Mouse (Mus musculus) limb, embryonic 14.5 days (tissue): ENCODE results near the gene Camta2. TPM values are rescaled to one million over a fixed set of nuclear protein-coding genes. Genes with fewer than 3 reads are reported as not detected.

Source experiments
- ATAC-seq: fragments of 200-750 bp; cut with Nextera tagmentation; 2 replicates; pipeline ENCODE4 v1.8.0; 2017; ENCODE audit warnings: low read depth, moderate number of reproducible peaks, moderate TSS enrichment; ENCODE audit not compliant: low FRiP score
- DNase-seq: peaks from one replicate; pipeline ENCODE4 v3.0.0-alpha.2; 2015; ENCODE audit warnings: low spot score
- H3K27ac ChIP-seq: fragments of 300-500 bp; sonication (generic); replicated peaks from 2 replicates; pipeline ENCODE4 v1.5.1; 2014; ENCODE audit warnings: low read depth, mild to moderate bottlenecking, low read length, moderate library complexity, mixed read lengths
- H3K27me3 ChIP-seq: fragments of 300-500 bp; sonication (generic); 2 replicates; pipeline ENCODE4 v1.6.1; 2014; ENCODE audit warnings: low read length, mixed read lengths; ENCODE audit not compliant: control insufficient read depth, insufficient read depth
- H3K36me3 ChIP-seq: fragments of 300-500 bp; sonication (generic); 2 replicates; pipeline ENCODE4 v1.6.1; 2014; ENCODE audit warnings: mild to moderate bottlenecking, low read length, moderate library complexity, mixed read lengths; ENCODE audit not compliant: control insufficient read depth, insufficient read depth
- H3K4me1 ChIP-seq: fragments of 300-500 bp; sonication (generic); 2 replicates; pipeline ENCODE4 v1.6.1; 2014; ENCODE audit warnings: antibody characterized with exemption, low read length, mixed read lengths; ENCODE audit not compliant: control insufficient read depth, insufficient read depth
- H3K4me2 ChIP-seq: fragments of 300-500 bp; sonication (generic); replicated peaks from 2 replicates; pipeline ENCODE4 v1.6.1; 2014; ENCODE audit warnings: low read depth, mild to moderate bottlenecking, low read length, moderate library complexity; ENCODE audit not compliant: severe bottlenecking
- H3K4me3 ChIP-seq: fragments of 300-500 bp; sonication (generic); replicated peaks from 2 replicates; pipeline ENCODE4 v1.5.1; 2014; ENCODE audit warnings: low read length
- H3K9ac ChIP-seq: fragments of 300-500 bp; sonication (generic); 2 replicates; pipeline ENCODE4 v1.6.1; 2014; ENCODE audit warnings: mild to moderate bottlenecking, low read depth, low read length, moderate library complexity; ENCODE audit not compliant: severe bottlenecking
- H3K9me3 ChIP-seq: fragments of 300-500 bp; sonication (generic); 2 replicates; pipeline ENCODE4 v1.6.1; 2016; ENCODE audit warnings: low read length; ENCODE audit not compliant: control insufficient read depth
- POLR2A ChIP-seq: fragments of 200-500 bp; IDR thresholded peaks from 2 replicates; pipeline ENCODE4 v1.8.0; 2012; ENCODE audit warnings: inconsistent platforms, mild to moderate bottlenecking, moderate library complexity, borderline replicate concordance; ENCODE audit not compliant: insufficient read depth, insufficient read length; ENCODE audit errors: extremely low read depth
- WGBS: fragments of 180-500 bp; shearing (Covaris S2); extraction: QIAGEN DNeasy Blood & Tissue Kit; methylation state at CpG from one replicate; pipeline ENCODE4 v1.1.7; 2014; 5-methylcytosine and 5-hydroxymethylcytosine counted together
- microRNA-seq: library from miRNA; unstranded; fragments of <30 nt; microRNA quantifications from one replicate; pipeline ENCODE4, GENCODE M21; 2016
- polyA plus RNA-seq, 2 experiments: library from polyadenylated mRNA; depleted of rRNA in 1 of 2; stranded (reverse) in 1 of 2; unstranded in 1 of 2; fragments of >200 nt; fragmentation: Nextera tagmentation in 1 of 2; extraction: Ambion mirVana in 1 of 2; gene quantifications; 2 replicates each; pipeline versions ENCODE4 v1.2.1 to v1.2.3; 2012 to 2014

Gene Camta2
- polyA plus RNA-seq, 2 experiments, result 14.4 to 20.3 TPM

DNA sequence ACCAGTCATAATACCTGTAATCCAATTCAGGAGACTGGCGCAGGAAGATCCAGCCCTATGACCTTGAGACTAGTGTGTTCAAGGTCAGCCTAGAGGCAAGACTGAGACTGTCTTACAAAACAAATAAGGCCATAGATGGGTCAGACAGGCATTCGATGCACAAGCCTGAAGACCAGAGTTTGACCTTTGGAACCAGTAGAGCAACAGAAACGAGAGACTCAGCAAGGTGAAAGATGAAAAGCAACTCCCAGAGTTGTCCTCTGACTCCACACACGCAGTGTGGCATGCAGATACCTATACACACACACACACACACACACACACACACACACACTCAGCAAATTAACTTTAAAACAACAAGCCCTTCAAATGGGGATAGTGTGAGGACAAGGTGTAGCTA, 61.0 kb downstream of the Camta2 start:
- 77% methylated on average over 4 of the region's 4 CpGs for WGBS
- no peak overlapping the region for H3K4me2 ChIP-seq
- no peak overlapping the region for H3K27ac ChIP-seq
- DNase-seq (no peak), ATAC-seq (no peak)
- H3K4me1 ChIP-seq, result no peaks in the 10 kb centered on the region
- no peaks in the 10 kb centered on the region for H3K27me3 ChIP-seq
- no peak for TF ChIP-seq POLR2A
- H3K4me3 ChIP-seq, result no peak overlapping the region
- no peaks in the 10 kb centered on the region for H3K36me3 ChIP-seq
- H3K9me3 ChIP-seq, result no peaks in the 10 kb centered on the region
- H3K9ac ChIP-seq, result no peak overlapping the region

DNA sequence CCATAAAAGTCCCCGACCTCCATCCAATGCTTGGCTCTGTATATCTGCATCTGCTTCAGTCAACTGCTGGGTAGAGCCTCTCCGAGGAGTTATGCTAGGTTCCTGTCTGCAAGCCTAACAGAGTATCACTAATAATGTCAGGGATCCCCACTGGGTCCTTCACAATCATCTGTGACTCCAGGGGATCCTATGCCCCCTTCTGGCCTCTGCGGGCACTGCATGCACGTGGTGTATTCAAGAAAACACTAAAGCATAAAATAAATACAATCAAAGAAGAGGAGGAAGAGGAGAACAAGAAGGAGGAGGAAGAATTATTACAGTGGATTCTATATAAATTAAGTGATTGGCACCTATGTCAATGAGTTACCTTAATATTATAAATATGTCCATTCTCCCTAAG, 62.4 kb downstream of the Camta2 start:
- H3K9me3 ChIP-seq, result no peaks in the 10 kb centered on the region
- no peak for DNase-seq
- H3K4me1 ChIP-seq, result no peaks in the 10 kb centered on the region
- H3K4me2 ChIP-seq, result no peak overlapping the region
- H3K36me3 ChIP-seq, result no peaks in the 10 kb centered on the region
- no peak for ATAC-seq
- H3K4me3 ChIP-seq, result no peak overlapping the region
- no peak overlapping the region for H3K27ac ChIP-seq
- H3K9ac ChIP-seq, result no peak overlapping the region
- no peaks in the 10 kb centered on the region for H3K27me3 ChIP-seq
- WGBS, result 50% methylated on average over 4 of the region's 4 CpGs
- no peak for TF ChIP-seq POLR2A

DNA sequence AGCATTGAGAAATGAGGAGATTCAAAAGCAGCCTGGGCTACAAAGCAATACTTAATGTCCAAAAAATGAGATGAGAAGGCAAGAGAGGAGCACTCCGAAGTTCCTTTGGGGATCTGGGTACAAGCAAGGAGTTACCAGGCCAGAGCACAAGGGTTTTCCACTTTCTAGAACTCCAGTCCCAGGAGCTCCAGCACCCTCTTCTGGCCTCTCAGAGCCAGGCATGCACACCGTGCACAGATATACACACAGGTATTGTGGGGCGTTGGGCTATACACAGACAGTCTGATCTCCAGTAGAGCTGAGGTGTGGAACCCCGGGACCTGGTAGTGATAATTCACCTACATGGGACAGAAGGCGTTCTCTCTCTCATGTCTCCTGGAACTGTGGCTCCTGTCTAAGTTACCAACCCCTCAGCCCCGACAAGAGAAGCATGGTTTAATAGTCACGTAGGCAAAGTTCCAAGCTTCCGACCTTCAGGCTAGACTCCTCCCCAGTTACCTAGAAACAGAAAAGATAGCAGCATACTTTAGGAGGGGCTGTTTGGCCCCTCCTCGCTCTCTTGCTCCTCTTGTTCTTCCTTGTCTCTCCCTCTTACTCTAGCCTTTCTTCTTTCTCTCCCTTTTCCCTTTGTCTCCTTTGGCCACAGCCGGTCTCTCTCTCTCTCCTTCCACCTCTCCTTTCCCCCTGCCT, 64.7 kb downstream of the Camta2 start:
- TF ChIP-seq POLR2A, result no peak
- Histone ChIP-seq H3K9me3 (no peaks in the 10 kb centered on the region), H3K4me2 (no peak overlapping the region), H3K4me1 (no peaks in the 10 kb centered on the region), H3K4me3 (no peak overlapping the region), H3K9ac (no peak overlapping the region), H3K36me3 (no peaks in the 10 kb centered on the region), H3K27me3 (no peaks in the 10 kb centered on the region), H3K27ac (no peak overlapping the region)
- WGBS, result 80% methylated on average over 10 of the region's 10 CpGs
- DNase-seq (no peak), ATAC-seq (no peak)

DNA sequence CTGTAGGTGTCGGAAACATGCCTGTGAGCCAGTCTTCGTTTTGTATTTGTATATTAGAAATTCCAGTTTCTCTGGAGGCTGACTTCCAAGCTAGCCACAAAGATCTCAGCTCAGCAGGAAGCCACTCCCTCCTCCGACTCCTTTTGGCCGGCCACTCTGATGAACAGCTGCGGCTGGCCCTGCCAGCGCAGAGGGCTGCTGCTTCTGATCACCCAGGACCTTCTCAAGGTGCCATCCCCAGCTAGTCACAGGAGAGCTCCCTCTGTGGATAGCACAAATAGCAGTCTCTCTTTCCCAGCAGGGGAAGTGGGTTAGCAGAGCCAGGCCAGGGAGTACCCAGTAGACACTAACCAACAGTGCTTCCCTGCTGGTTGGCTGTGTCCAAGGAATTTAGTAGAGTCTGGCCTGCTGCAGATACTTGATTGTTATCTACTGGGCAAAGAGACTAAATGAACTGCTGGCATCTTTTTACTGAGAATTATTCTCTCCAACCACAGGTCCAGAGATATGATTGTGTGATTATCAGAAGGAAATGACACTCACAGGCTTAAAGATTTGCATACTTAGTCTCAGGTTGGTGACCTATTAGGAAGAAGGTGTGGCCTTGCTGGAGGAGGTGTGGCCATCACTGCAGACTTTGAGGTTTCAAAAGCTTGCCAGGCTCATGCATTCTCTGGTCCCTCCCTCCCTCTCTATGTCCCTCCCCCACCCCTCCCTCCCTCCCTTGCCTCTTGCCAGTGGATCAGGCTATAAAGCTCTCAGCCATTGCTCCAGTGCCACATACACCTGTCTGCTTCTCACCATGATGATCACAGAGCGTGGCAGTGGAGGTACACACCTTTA, 65.7 kb downstream of the Camta2 start:
- 39% methylated on average over 7 of the region's 7 CpGs for WGBS
- Histone ChIP-seq H3K9ac (no peak overlapping the region; the same call in 1 of the 2 replicates), H3K27ac (no peak overlapping the region), H3K4me1 (no peaks in the 10 kb centered on the region), H3K27me3 (no peaks in the 10 kb centered on the region), H3K4me2 (no peak overlapping the region), H3K36me3 (no peaks in the 10 kb centered on the region), H3K4me3 (no peak overlapping the region), H3K9me3 (no peaks in the 10 kb centered on the region)
- no peak for DNase-seq
- TF ChIP-seq POLR2A, result no peak
- ATAC-seq, result no peak

Small RNA genes within 50 kb of the gene (microRNA-seq; reads per million reads assigned to microRNA genes)
- gene Mir6925, result not detected

Other genes starting within 250 kb of the Camta2 start
- 27.6 and 32.4 TPM in 2 replicates for gene Med11, start 236.2 kb downstream of the Camta2 start, polyA plus RNA-seq (2012; rRNA removed)
- 44.8 and 47.4 TPM in 2 replicates for gene Med11, start 236.2 kb downstream of the Camta2 start, polyA plus RNA-seq (2014; fragmentation: Nextera tagmentation; extraction: Ambion mirVana)
- 1.1 and 1.4 TPM in 2 replicates for gene Zmynd15, start 228.7 kb downstream of the Camta2 start, polyA plus RNA-seq (2012; rRNA removed)
- 0.46 and 0.92 TPM in 2 replicates for gene Zmynd15, start 228.7 kb downstream of the Camta2 start, polyA plus RNA-seq (2014; fragmentation: Nextera tagmentation; extraction: Ambion mirVana)
- 4.4 and 5.9 TPM in 2 replicates for gene Cxcl16, start 228.1 kb downstream of the Camta2 start, polyA plus RNA-seq (2012; rRNA removed)
- gene Cxcl16, start 228.1 kb downstream of the Camta2 start, polyA plus RNA-seq (2014; fragmentation: Nextera tagmentation; extraction: Ambion mirVana), result 4.3 and 6.3 TPM in 2 replicates
- gene Tm4sf5, start 182.9 kb downstream of the Camta2 start, polyA plus RNA-seq (2012; rRNA removed), result 0.29 and 0.50 TPM in 2 replicates
- gene Tm4sf5, start 182.9 kb downstream of the Camta2 start, polyA plus RNA-seq (2014; fragmentation: Nextera tagmentation; extraction: Ambion mirVana), result 0.33 and 0.95 TPM in 2 replicates
- gene Vmo1, start 173.5 kb downstream of the Camta2 start, polyA plus RNA-seq (2012; rRNA removed), result 0.14 TPM in 1 of 2 replicates, not detected in the other
- 0.30 TPM in 1 of 2 replicates, not detected in the other for gene Vmo1, start 173.5 kb downstream of the Camta2 start, polyA plus RNA-seq (2014; fragmentation: Nextera tagmentation; extraction: Ambion mirVana)
- gene Gltpd2, start 168.9 kb downstream of the Camta2 start, polyA plus RNA-seq (2012; rRNA removed), result 0.24 and 0.36 TPM in 2 replicates
- gene Gltpd2, start 168.9 kb downstream of the Camta2 start, polyA plus RNA-seq (2014; fragmentation: Nextera tagmentation; extraction: Ambion mirVana), result 0.54 and 0.73 TPM in 2 replicates
- 421 and 423 TPM in 2 replicates for gene Psmb6, start 162.7 kb downstream of the Camta2 start, polyA plus RNA-seq (2012; rRNA removed)
- 755 and 779 TPM in 2 replicates for gene Psmb6, start 162.7 kb downstream of the Camta2 start, polyA plus RNA-seq (2014; fragmentation: Nextera tagmentation; extraction: Ambion mirVana)
- 1.2 TPM in 1 of 2 replicates, not detected in the other for gene Gm40193, start 155.2 kb downstream of the Camta2 start, polyA plus RNA-seq (2012; rRNA removed)
- gene Gm40193, start 155.2 kb downstream of the Camta2 start, polyA plus RNA-seq (2014; fragmentation: Nextera tagmentation; extraction: Ambion mirVana), result not detected in 2 replicates
- gene Pld2, start 148.0 kb downstream of the Camta2 start, polyA plus RNA-seq (2012; rRNA removed), result 18.9 and 22.6 TPM in 2 replicates
- gene Pld2, start 148.0 kb downstream of the Camta2 start, polyA plus RNA-seq (2014; fragmentation: Nextera tagmentation; extraction: Ambion mirVana), result 5.8 and 7.5 TPM in 2 replicates
- gene Mink1, start 125.2 kb downstream of the Camta2 start, polyA plus RNA-seq (2012; rRNA removed), result 91.2 and 114 TPM in 2 replicates
- 19.8 and 23.0 TPM in 2 replicates for gene Mink1, start 125.2 kb downstream of the Camta2 start, polyA plus RNA-seq (2014; fragmentation: Nextera tagmentation; extraction: Ambion mirVana)
- not detected in 2 replicates for gene 4930544D05Rik, start 72.3 kb downstream of the Camta2 start, polyA plus RNA-seq (2012; rRNA removed)
- not detected in 2 replicates for gene 4930544D05Rik, start 72.3 kb downstream of the Camta2 start, polyA plus RNA-seq (2014; fragmentation: Nextera tagmentation; extraction: Ambion mirVana)
- 0.13 and 0.20 TPM in 2 replicates for gene Chrne, start 68.9 kb downstream of the Camta2 start, polyA plus RNA-seq (2012; rRNA removed)
- 0.43 TPM in 1 of 2 replicates, not detected in the other for gene Chrne, start 68.9 kb downstream of the Camta2 start, polyA plus RNA-seq (2014; fragmentation: Nextera tagmentation; extraction: Ambion mirVana)
- 0.47 and 0.69 TPM in 2 replicates for gene Gp1ba, start 49.0 kb downstream of the Camta2 start, polyA plus RNA-seq (2012; rRNA removed)
- 0.48 and 0.56 TPM in 2 replicates for gene Gp1ba, start 49.0 kb downstream of the Camta2 start, polyA plus RNA-seq (2014; fragmentation: Nextera tagmentation; extraction: Ambion mirVana)
- 96.3 and 110 TPM in 2 replicates for gene Rnf167, start 40.9 kb downstream of the Camta2 start, polyA plus RNA-seq (2012; rRNA removed)
- 109 and 119 TPM in 2 replicates for gene Rnf167, start 40.9 kb downstream of the Camta2 start, polyA plus RNA-seq (2014; fragmentation: Nextera tagmentation; extraction: Ambion mirVana)
- gene Slc25a11, start 40.6 kb downstream of the Camta2 start, polyA plus RNA-seq (2012; rRNA removed), result 134 and 150 TPM in 2 replicates
- 159 and 163 TPM in 2 replicates for gene Slc25a11, start 40.6 kb downstream of the Camta2 start, polyA plus RNA-seq (2014; fragmentation: Nextera tagmentation; extraction: Ambion mirVana)
- gene Pfn1, start 33.5 kb downstream of the Camta2 start, polyA plus RNA-seq (2012; rRNA removed), result 946 and 1,024 TPM in 2 replicates
- 1,646 and 1,675 TPM in 2 replicates for gene Pfn1, start 33.5 kb downstream of the Camta2 start, polyA plus RNA-seq (2014; fragmentation: Nextera tagmentation; extraction: Ambion mirVana)
- gene Eno3, start 30.9 kb downstream of the Camta2 start, polyA plus RNA-seq (2012; rRNA removed), result 75.3 and 84.6 TPM in 2 replicates
- gene Eno3, start 30.9 kb downstream of the Camta2 start, polyA plus RNA-seq (2014; fragmentation: Nextera tagmentation; extraction: Ambion mirVana), result 60.3 and 89.9 TPM in 2 replicates
- 63.3 and 93.7 TPM in 2 replicates for gene Spag7, start 18.7 kb downstream of the Camta2 start, polyA plus RNA-seq (2012; rRNA removed)
- gene Spag7, start 18.7 kb downstream of the Camta2 start, polyA plus RNA-seq (2014; fragmentation: Nextera tagmentation; extraction: Ambion mirVana), result 97.0 and 98.1 TPM in 2 replicates
- 1.3 TPM in 2 replicates for gene Inca1, start 12.1 kb upstream of the Camta2 start, polyA plus RNA-seq (2012; rRNA removed)
- gene Inca1, start 12.1 kb upstream of the Camta2 start, polyA plus RNA-seq (2014; fragmentation: Nextera tagmentation; extraction: Ambion mirVana), result 0.81 and 0.93 TPM in 2 replicates
- 41.1 and 45.8 TPM in 2 replicates for gene Kif1c, start 12.4 kb upstream of the Camta2 start, polyA plus RNA-seq (2012; rRNA removed)
- gene Kif1c, start 12.4 kb upstream of the Camta2 start, polyA plus RNA-seq (2014; fragmentation: Nextera tagmentation; extraction: Ambion mirVana), result 14.6 and 16.2 TPM in 2 replicates
- 2.5 and 4.4 TPM in 2 replicates for gene Zfp3, start 76.1 kb upstream of the Camta2 start, polyA plus RNA-seq (2012; rRNA removed)
- gene Zfp3, start 76.1 kb upstream of the Camta2 start, polyA plus RNA-seq (2014; fragmentation: Nextera tagmentation; extraction: Ambion mirVana), result 5.9 and 7.3 TPM in 2 replicates
- gene Scimp, start 124.5 kb upstream of the Camta2 start, polyA plus RNA-seq (2012; rRNA removed), result 0.05 and 0.13 TPM in 2 replicates
- 0.40 and 0.62 TPM in 2 replicates for gene Scimp, start 124.5 kb upstream of the Camta2 start, polyA plus RNA-seq (2014; fragmentation: Nextera tagmentation; extraction: Ambion mirVana)
- 8.3 and 11.0 TPM in 2 replicates for gene Rabep1, start 156.7 kb upstream of the Camta2 start, polyA plus RNA-seq (2012; rRNA removed)
- gene Rabep1, start 156.7 kb upstream of the Camta2 start, polyA plus RNA-seq (2014; fragmentation: Nextera tagmentation; extraction: Ambion mirVana), result 29.5 and 33.3 TPM in 2 replicates